ENCODE assay signal across 10 mouse cellular contexts in the genomic region with DNA sequence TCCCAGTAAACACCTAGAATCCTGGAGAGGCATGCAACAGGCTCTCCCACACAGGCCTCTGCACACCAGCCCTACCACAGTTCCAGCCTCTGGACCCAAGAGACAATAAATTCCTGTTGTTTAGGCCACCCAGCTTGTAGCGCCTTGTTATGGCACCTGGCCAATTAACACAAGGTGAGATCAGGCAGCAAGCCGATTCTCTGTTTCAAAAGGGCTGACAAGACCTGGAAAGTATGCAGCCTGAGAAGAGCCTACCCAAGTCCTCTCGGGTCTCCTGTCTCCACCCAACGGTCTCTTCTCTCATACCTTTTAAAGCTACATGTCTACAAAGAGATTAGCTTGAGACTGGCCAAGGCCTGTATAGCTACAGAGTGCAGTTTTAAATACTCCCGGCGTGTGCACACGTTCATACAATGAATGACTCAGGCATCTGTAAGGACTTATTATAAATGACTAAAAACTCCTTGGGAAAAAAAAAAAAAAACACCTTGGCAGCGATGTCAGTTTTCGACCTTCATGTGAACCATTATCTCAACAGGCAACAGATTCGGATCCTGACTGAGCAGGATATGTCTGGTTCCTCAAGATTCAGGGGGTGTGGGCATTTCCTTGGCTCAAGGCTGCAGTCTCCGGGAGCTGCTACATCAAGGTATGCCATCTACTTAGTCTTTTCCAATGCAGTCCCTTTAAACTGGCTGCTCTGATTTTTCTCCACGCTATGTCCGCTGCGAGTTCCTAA. TPM values are rescaled to one million over a fixed set of nuclear protein-coding genes. Genes with fewer than 3 reads are reported as not detected.
DNase-seq lines count a peak whose midpoint lies in the region; ATAC-seq and TF ChIP-seq lines count a peak whose summit lies in the region.
"Had no signal": no experiment of that assay in that cellular context is flagged by ENCODE, and none has a peak within 500 bp of the region (broad histone marks: within the 10 kb centered on the region; RNA-seq: fewer than 3 reads in every experiment).

No protein-coding gene starts in this region.

- H3K4me1 ChIP-seq in ES-E14 (ENCODE audit: control insufficient read depth in 2 of 2, insufficient read depth in 2 of 2, low read length in 2 of 2, poor library complexity in 1 of 2), result peaks cover 31 to 36% of the 10 kb centered on the region in 2 experiments
- peaks cover 11% of the 10 kb centered on the region for H3K4me1 ChIP-seq in intestine, embryonic 15.5 days (replicated peaks)

- peak; percentile 48 for ATAC-seq in intestine, embryonic 15.5 days

- intact Hi-C loops in gastrocnemius, adult 2 months (cut with DNase I), result no loop called here

- peak; percentile 19 for DNase-seq in gastrocnemius, adult 2 months
- no peak for DNase-seq in gastrocnemius, postnatal 10 days
- no peak for DNase-seq in ES-E14 (ENCODE audit: low read depth, low spot score)
- peak; percentile 38 to 50 for DNase-seq in kidney, postnatal 4 days
- DNase-seq in layer of hippocampus, adult 8-10 months (ENCODE audit: low spot score in 2 of 2), result no peak
- no peak for DNase-seq in urinary bladder, adult 18-20 months (ENCODE audit: low spot score in 2 of 2)
- DNase-seq in right cerebral cortex, postnatal 36 days (ENCODE audit: low spot score in 2 of 2), result no peak

- 62% methylated on average over 14 of the region's 14 CpGs for WGBS in intestine, embryonic 15.5 days

- peaks cover 5% of the 10 kb centered on the region; the same call in 1 of the 2 replicates for H3K36me3 ChIP-seq in ES-E14 (ENCODE audit: control insufficient read depth, insufficient read depth, low read length, poor library complexity, severe bottlenecking)
- no peaks in the 10 kb centered on the region; the same call in 1 of the 2 replicates for H3K36me3 ChIP-seq in intestine, embryonic 15.5 days

- no peak overlapping the region for H3K4me2 ChIP-seq in intestine, embryonic 15.5 days (replicated peaks)
- H3K4me2 ChIP-seq: midbrain, embryonic 11.5 days; neural tube, embryonic 13.5 days had no signal

- in situ Hi-C loops in ES-E14 (cut with MboI; ENCODE audit: low sequenced_read_pairs in 2 of 2, unreplicated experiment in 2 of 2), result no loop called here

- 0 out of 2 replicates have a peak overlapping the region, but pooled peaks have one; percentile 16 for H3K27ac ChIP-seq in gastrocnemius, adult 2 months
- H3K27ac ChIP-seq in ES-E14 (ENCODE audit: insufficient read depth, low read depth, low read length, poor library complexity, severe bottlenecking), result peak overlapping the region; percentile 81; the same call in 1 of the 2 replicates
- no peak overlapping the region for H3K27ac ChIP-seq in intestine, embryonic 15.5 days
- H3K27ac ChIP-seq: neural tube, embryonic 13.5 days had no signal

- H3K27me3 ChIP-seq in intestine, embryonic 15.5 days (replicated peaks), result no peaks in the 10 kb centered on the region
- H3K27me3 ChIP-seq: neural tube, embryonic 13.5 days had no signal

- TF ChIP-seq CTCF in gastrocnemius, adult 2 months (IDR thresholded peaks at IDR 0.05), result no peak

- H3K4me3 ChIP-seq in gastrocnemius, adult 2 months, result no peak overlapping the region
- H3K4me3 ChIP-seq in ES-E14 (ENCODE audit: insufficient read depth in 1 of 2, low read depth in 1 of 2, low read length in 2 of 2, poor library complexity in 1 of 2, severe bottlenecking in 1 of 2), result peak overlapping the region; percentile 21 to 24
- H3K4me3 ChIP-seq in intestine, embryonic 15.5 days (replicated peaks), result no peak overlapping the region
- H3K4me3 ChIP-seq: neural tube, embryonic 13.5 days had no signal

- H3K9ac ChIP-seq in ES-E14 (ENCODE audit: insufficient read depth, low read depth, low read length, poor library complexity, severe bottlenecking), result no peak overlapping the region
- H3K9ac ChIP-seq in intestine, embryonic 15.5 days, result no peak overlapping the region
- H3K9ac ChIP-seq: neural tube, embryonic 13.5 days had no signal

- no peaks in the 10 kb centered on the region for H3K9me3 ChIP-seq in ES-E14 (ENCODE audit: control insufficient read depth, insufficient read depth, low read depth, low read length)
- no peaks in the 10 kb centered on the region for H3K9me3 ChIP-seq in intestine, embryonic 15.5 days
- H3K9me3 ChIP-seq: neural tube, embryonic 13.5 days had no signal

TF ChIP-seq in ES-E14, 5 proteins besides CTCF, POLR2A, EP300 and RAD21:
- TF ChIP-seq ZNF384 (IDR thresholded peaks at IDR 0.05; ENCODE audit: low read depth, low read length), result peak; percentile 76
- TF ChIP-seq CHD2 (IDR thresholded peaks at IDR 0.05; ENCODE audit: low read depth, low read length), result no peak
TF ChIP-seq in ES-E14: peak in this region for 1.

RNA-seq across cellular contexts. Expression of gene Rai14, which starts 28.6 kb away (rescaled TPM):
- 1 to 10 TPM; 3.6 to 4.0 TPM for total RNA-seq in gastrocnemius, adult 2 months (2021)
- 10 to 100 TPM in 1 of 2 experiments, 1 to 10 TPM in 1; 8.2 to 12.8 TPM for total RNA-seq in gastrocnemius, postnatal 10 days (2021)
- total RNA-seq in ES-E14 (2012; rRNA removed), result 34.2 and 35.0 TPM in 2 replicates
- 16.8 and 17.4 TPM in 2 replicates for polyA plus RNA-seq in intestine, embryonic 15.5 days (2015; fragmentation: Nextera tagmentation; extraction: Ambion mirVana)
- total RNA-seq in layer of hippocampus, adult 8-10 months (2022), result 10 to 100 TPM in 1 of 4 experiments, 1 to 10 TPM in 3; 6.0 to 10.8 (median 7.0) TPM

Comparison
In these comparisons a context has a peak if more than half of its experiments do, and no peak if none do; other contexts are left out.
1. DNase-seq: peak in gastrocnemius, adult 2 months (single experiment) and kidney, postnatal 4 days (2 of 2); none in gastrocnemius, postnatal 10 days (single experiment), ES-E14 (single experiment), layer of hippocampus, adult 8-10 months (0 of 2), urinary bladder, adult 18-20 months (0 of 2) and right cerebral cortex, postnatal 36 days (0 of 2).
2. H3K4me3 ChIP-seq: peak in ES-E14 (2 of 2); none in gastrocnemius, adult 2 months (single experiment) and intestine, embryonic 15.5 days (single experiment).